Mouse (Mus musculus): ENCODE measurements around the gene Parm1.

Parm1 gene

GRCm38 (mm10) chr5:91517480-91518301 lies at the start of gene Parm1:
Gene Parm1, plus strand, starts transcription at chr5:91517615.
- peak; percentile 28 to 38 for DNase-seq

GRCm38 (mm10) chr5:91475241-91475640 lies 42.2 kb upstream of the Parm1 start:
- DNase-seq, result no peak

GRCm38 (mm10) chr5:91476863-91477262 lies 40.6 kb upstream of the Parm1 start:
- no peak for DNase-seq

GRCm38 (mm10) chr5:91478673-91479072 lies 38.7 kb upstream of the Parm1 start:
- no peak for DNase-seq

GRCm38 (mm10) chr5:91480129-91480528 lies 37.3 kb upstream of the Parm1 start:
- DNase-seq, result no peak

GRCm38 (mm10) chr5:91484324-91484723 lies 33.1 kb upstream of the Parm1 start:
- no peak for DNase-seq

GRCm38 (mm10) chr5:91494456-91494855 lies 23.0 kb upstream of the Parm1 start:
- DNase-seq, result no peak

GRCm38 (mm10) chr5:91501361-91501760 lies 16.1 kb upstream of the Parm1 start:
- DNase-seq, result no peak

- no peak for DNase-seq
Observed at GRCm38 (mm10) chr5:91502366-91502765, 15.0 kb upstream of the Parm1 start.

GRCm38 (mm10) chr5:91504320-91504922 lies 13.0 kb upstream of the Parm1 start:
- DNase-seq, result no peak

GRCm38 (mm10) chr5:91517077-91517476 lies 338 bp upstream of the Parm1 start:
- DNase-seq, result no peak

GRCm38 (mm10) chr5:91518302-91518790 lies 931 bp downstream of the Parm1 start:
- no peak for DNase-seq

GRCm38 (mm10) chr5:91518946-91519345 lies 1.5 kb downstream of the Parm1 start:
- no peak for DNase-seq

- no peak for DNase-seq
Observed at GRCm38 (mm10) chr5:91519521-91519920, 2.1 kb downstream of the Parm1 start.

GRCm38 (mm10) chr5:91532748-91533496 lies 15.5 kb downstream of the Parm1 start:
- no peak for DNase-seq

- DNase-seq, result no peak
Observed at GRCm38 (mm10) chr5:91559071-91559610, 41.7 kb downstream of the Parm1 start.

- DNase-seq, result no peak
Observed at GRCm38 (mm10) chr5:91559711-91560110, 42.3 kb downstream of the Parm1 start.

GRCm38 (mm10) chr5:91561394-91561793 lies 44.0 kb downstream of the Parm1 start:
- no peak for DNase-seq

- no peak for DNase-seq
Observed at GRCm38 (mm10) chr5:91562486-91562885, 45.1 kb downstream of the Parm1 start.

- DNase-seq, result no peak
Observed at GRCm38 (mm10) chr5:91564054-91564453, 46.6 kb downstream of the Parm1 start.

- no peak for DNase-seq
Observed at GRCm38 (mm10) chr5:91565458-91565857, 48.0 kb downstream of the Parm1 start.

GRCm38 (mm10) chr5:91566591-91566990 lies 49.2 kb downstream of the Parm1 start:
- DNase-seq, result no peak

- DNase-seq, result no peak
Observed at GRCm38 (mm10) chr5:91574211-91574610, 56.8 kb downstream of the Parm1 start.

Data from B cell, adult 2 months (primary cell).